Mouse (Mus musculus) spleen, adult 2 months (tissue): ENCODE data around the gene Sfmbt2.

Experiments
- CTCF ChIP-seq: fragments of 200-500 bp; IDR thresholded peaks from 2 replicates; pipeline ENCODE4 v1.5.1; 2011; ENCODE audit warnings: mild to moderate bottlenecking, inconsistent platforms; ENCODE audit not compliant: insufficient read depth, insufficient read length, insufficient replicate concordance; ENCODE audit errors: extremely low read depth
- POLR2A ChIP-seq: fragments of 200-500 bp; IDR thresholded peaks from 2 replicates; pipeline ENCODE4 v1.6.1; 2011; ENCODE audit warnings: low read depth, low read length, inconsistent platforms

GRCm38 (mm10) chr2:10369676-10370075 lies 634 bp upstream of the Sfmbt2 start:
- TF ChIP-seq CTCF (no peak), POLR2A (no peak)
